Mouse (Mus musculus) kidney, postnatal 4 days (tissue): ENCODE measurements around the gene Prkg1.
A peak's percentile ranks its signal among the peaks of the same experiment; 100 is the strongest.

Source experiments
- DNase-seq, 2 experiments: peaks; one replicate each; pipeline ENCODE4 v3.0.0; 2021; ENCODE audit warnings: mixed read lengths in 2 of 2

The Prkg1 gene

DNA sequence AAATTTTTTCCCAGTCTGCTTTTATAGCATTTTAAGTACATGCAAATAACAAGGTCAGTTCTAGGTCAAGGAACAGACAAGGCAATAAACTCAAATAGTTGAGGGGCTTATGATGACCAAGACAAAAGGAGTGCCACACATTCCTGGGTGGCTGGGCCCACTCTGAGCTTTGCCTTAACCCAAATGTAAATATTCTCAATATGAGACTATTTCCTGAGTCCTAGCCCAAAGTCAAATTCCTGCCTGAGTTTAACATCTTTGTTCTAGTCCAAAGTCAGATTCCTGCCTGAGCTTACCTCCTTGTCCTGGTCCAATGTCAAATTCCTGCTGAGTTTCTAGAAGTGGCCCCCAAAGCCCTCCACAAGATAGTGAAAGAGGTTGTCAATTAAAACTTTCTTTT lies 1206.8 kb downstream of the Prkg1 start:
- no peak for DNase-seq

DNA sequence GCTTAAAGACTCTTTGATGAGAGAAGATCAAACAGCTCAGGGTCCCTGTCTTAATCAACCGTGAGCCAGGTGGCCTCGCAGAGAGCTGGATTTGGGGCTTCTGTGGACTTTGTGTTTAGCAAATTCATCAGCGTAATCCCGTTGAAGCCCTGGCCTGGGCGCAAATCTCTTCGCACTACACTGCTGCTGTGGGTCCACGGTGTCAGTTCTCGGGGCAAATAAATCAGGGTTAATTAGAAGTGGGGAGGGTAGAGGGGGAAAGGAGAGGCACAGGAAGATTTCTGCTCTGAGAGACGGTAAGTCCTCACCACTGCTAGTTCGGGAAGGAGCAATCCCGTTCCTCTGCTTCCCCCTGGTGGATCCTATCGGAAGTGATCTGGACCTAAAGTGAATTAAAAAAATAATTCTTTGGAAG lies 1210.4 kb downstream of the Prkg1 start:
- DNase-seq = peak; percentile 86

DNA sequence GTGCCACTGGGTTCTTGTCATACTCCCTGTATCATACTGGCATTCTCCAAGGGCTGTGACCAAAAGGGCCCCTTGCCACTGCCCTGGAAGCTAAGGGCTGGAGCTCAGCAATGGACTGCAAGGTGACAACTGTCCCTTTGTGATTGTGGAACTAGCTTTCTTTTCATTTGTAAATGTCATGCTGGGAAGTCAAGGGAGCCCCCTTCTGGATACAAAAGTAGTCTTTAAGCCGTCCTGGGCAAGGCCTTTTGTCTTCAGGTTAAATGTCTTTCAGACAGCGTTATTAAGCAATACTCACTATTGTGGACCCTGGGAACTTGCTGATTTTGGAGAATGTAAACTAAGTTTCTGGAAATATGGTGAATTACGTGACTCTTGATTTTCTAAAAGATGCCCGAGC lies 1211.1 kb downstream of the Prkg1 start:
- peak in 1 of 2 experiments; percentile 13 for DNase-seq

DNA sequence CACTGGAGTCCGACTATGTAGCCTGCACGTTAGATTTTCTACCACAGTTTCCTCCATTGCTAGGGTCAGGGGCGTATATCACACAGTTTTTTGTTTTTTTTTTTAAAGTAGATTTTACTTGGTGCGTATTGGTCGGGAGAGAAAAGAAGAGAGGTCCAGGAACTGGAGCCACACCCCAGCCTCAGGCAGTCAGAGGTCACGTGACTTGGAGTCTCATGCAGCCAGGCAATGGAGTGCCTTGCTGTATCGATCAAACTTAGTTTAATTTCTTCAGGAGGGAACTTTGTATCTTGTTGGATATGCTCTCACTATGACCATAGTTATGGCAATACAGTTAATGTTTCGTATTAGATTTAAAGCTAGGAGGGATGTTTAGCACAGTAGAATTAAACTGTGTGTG lies 1212.6 kb downstream of the Prkg1 start:
- DNase-seq = no peak

DNA sequence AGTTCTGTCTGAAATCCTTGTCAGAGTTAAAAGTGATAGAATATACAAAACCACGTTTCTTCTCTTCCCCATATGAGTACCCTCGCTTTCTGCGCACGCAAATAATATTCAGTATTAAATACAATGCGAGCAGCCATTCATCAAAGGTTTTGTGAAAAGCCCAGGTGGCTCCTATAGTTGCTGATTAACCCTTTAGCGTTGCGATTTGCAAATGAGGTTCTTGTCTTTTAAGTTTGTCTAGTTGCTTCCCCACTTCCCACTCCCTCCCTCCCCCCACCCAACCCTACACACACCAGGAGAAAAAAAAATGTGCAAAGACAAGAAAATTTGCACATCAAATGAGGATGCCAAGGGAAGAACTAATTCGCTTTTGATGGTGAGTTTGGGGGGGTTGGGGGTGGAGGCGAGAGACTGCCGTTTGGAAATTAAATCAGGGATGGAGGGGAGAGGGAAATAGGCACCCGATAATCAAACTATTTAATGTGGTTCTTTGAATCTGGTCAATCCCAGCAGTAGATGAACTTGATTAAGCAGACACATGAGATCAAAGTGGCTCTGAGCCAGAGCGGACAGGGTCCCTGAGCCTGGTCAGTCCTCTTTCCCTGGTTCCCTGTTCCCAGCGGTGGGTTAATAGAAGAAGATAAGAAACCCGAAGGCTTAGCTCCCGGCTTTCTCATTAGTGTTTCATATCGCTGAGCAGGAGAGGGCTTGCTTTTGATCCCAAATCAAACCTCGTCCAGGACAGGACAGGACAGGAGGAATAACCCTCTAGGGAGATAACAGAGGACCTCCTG lies 1214.8 kb downstream of the Prkg1 start:
- DNase-seq = peak in 1 of 2 experiments; percentile 31

DNA sequence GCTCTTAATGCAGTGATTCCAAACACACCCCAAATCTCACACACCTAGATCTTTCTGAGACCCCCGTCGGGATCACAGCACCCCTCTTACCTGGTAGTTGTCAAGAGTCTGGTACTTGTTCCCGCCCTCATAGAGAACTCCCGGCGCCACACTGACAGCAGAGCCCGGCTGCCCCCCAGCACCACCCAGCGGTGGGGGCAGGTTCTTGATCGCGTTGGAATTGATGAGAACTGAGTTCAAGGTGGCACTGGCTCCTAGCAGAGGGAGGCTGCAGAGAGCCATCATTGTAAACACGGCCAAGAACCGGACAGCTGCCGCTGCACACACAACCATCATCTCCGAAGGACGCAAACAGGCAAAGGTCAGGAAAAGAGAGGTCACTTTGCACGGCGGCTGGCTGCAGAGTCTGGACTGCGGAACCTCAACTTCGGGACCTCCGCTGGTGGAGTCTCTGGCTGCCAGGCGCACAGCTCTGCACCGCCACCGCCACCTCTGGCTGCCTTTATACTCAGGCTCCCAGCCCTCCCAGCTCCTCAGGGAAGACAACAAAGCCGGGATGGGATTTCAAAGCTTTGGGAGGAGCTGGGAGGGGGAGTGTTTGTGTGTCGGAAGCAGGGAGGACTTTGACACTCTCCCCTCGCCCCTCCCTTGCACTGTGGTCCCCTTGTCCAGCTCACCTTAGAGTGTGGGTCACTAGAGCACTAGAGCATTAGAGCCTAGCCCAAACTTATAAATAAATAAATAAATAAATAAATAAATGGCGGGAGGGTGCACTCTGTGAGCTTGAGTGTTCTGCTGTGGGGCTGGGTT lies 1215.6 kb downstream of the Prkg1 start, which contains the start of gene Dkk1:
Gene Dkk1, minus strand, starts transcription at position 622 of the 810 bp plus-strand sequence.
- DNase-seq = peak; percentile 76 to 85

DNA sequence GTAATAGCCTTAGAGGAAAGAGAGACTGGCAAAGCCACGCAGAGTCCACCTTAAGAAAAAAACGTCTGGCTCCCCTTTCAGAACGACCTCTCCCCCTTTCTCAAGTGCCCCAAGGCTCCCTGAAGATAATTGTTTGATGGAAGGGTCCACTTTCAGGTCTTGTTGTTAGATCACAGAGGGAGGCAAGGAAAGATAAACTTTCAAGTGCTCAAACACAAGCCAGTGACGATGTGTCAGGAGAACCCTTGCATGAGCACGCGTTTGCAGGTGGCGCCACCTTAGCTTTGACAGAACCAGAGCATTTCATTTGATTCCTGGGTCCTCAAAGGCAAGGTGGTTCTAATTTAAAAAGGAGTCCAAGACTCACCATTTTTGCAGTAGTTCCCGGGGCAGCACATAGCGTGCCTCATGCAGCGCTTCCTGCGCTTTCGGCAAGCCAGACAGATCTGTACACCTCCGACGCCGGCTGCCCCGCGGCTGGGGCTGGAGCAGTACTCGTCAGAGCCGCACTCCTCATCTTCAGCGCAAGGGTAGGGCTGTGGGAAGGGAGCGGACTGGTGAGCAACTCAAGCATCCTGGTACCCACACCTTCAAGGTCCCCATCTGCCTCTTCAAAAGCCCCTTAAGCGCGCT lies 1216.3 kb downstream of the Prkg1 start:
- peak; percentile 40 to 52 for DNase-seq

DNA sequence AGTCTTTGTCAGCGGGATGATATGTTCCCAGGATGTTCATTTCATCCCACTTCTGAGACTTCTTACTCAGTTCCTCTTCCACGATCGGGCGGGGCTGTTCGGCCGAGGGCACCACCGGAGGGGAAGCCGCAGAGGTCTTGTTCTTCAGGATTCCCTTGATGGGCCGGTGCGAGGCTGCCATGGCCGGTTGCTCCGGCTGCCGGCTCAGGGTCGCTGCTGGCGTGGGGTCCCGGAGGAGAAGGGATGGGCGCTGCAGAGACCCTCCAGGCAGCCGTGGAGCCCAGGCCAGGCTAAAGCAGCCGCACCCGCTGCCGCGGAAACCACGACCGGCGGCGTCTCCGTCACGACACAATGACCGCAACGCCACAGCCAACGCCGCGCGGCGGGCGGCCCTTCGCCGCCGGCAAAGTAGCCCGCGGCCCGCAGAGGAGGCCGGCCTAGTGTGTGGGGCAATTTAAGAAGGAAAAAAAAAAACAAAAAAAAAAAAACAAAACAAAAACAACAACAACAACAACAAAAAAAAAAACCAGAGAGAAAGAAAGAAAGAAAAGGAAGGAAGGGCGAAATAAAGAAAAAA lies 1225.4 kb downstream of the Prkg1 start:
- DNase-seq = peak; percentile 20 to 47

DNA sequence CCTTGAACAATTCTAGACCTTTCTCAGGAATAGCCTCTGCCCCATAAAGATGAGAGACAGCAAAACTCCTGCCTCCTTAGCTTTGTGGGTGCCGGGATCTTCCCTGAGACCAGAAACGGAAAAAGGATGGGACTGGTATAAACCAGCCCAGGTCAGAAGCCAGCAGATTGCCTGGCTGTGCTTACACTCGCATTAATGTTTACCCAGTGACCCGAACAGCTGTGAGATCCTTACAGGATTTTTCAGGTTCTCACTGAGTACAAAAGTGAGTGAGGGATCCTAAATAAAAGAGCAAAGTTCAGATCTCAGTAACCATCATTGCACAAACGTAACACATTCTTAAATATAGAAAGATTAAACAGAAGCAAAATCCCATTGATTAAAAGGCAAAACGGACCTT lies 1248.1 kb downstream of the Prkg1 start:
- peak in 1 of 2 experiments; percentile 40 for DNase-seq
